Mouse (Mus musculus) heart, postnatal 0 days (tissue): ENCODE data around the gene Ets2.

Source experiments
- CTCF ChIP-seq: IDR thresholded peaks from 2 replicates; pipeline ENCODE4 v1.5.1; 2016; ENCODE audit warnings: antibody characterized with exemption, control low read depth, low read depth
- EP300 ChIP-seq: IDR thresholded peaks from 2 replicates; pipeline ENCODE4 v1.6.1; 2016; ENCODE audit warnings: antibody characterized with exemption, low read depth

- no peak for TF ChIP-seq CTCF
- TF ChIP-seq EP300 = no peak
Measured at GRCm38 (mm10) chr16:95736470-95736869, 34.6 kb downstream of the Ets2 start.
